Mouse (Mus musculus) adrenal gland, adult 8-10 months (tissue): ENCODE data around the gene Med27. TPM values are rescaled to one million over a fixed set of nuclear protein-coding genes. Genes with fewer than 3 reads are reported as not detected.

Experiments used
- DNase-seq: peaks from one replicate; pipeline ENCODE4 v3.0.0; 2022
- microRNA-seq, 2 experiments: library from miRNA; unstranded; fragments of <30 nt; microRNA quantifications; one replicate each; pipeline ENCODE4 v1.2.0; 2022
- total RNA-seq, 4 experiments: library from RNA; stranded (reverse); gene quantifications; 2 replicates each; pipeline ENCODE4 v1.2.4; 2022

Med27 gene
- total RNA-seq, 4 experiments from 2014 or later: 25.7 to 34.7 (median 30.7) TPM

- no peak for DNase-seq
Measured at GRCm38 (mm10) chr2:29571921-29572700, 225.5 kb downstream of the Med27 start.

GRCm38 (mm10) chr2:29572811-29573427, 226.3 kb downstream of the Med27 start:
- DNase-seq: no peak

GRCm38 (mm10) chr2:29573591-29573990, 227.0 kb downstream of the Med27 start:
- DNase-seq: peak; percentile 12

- no peak for DNase-seq
Measured at GRCm38 (mm10) chr2:29574187-29574586, 227.6 kb downstream of the Med27 start.

Small RNA genes lying within 50 kb of the gene (microRNA-seq; reads per million reads assigned to microRNA genes)
- 0 reads per million in 2 experiments for gene Mir133c

Other genes starting within 250 kb of the Med27 start
- 10 to 100 TPM; 31.8 to 40.5 (median 36.1) TPM for gene Setx, start 222.6 kb upstream of the Med27 start, total RNA-seq
- 10 to 100 TPM; 52.7 to 72.6 (median 62.9) TPM for gene Ntng2, start 93.8 kb upstream of the Med27 start, total RNA-seq